Mouse (Mus musculus) hindlimb bud, embryonic 11.5 days (tissue): ENCODE data around the gene Gga2.

Experiments
- DNase-seq: peaks from one replicate; pipeline ENCODE4 v3.0.0-alpha.2; 2012; ENCODE audit warnings: low read depth, low spot score; ENCODE audit errors: extremely low spot score

Gene Gga2

GRCm38 (mm10) chr7:121938124-121938891 is 82.7 kb downstream of the Gga2 start:
- DNase-seq = no peak

DNA sequence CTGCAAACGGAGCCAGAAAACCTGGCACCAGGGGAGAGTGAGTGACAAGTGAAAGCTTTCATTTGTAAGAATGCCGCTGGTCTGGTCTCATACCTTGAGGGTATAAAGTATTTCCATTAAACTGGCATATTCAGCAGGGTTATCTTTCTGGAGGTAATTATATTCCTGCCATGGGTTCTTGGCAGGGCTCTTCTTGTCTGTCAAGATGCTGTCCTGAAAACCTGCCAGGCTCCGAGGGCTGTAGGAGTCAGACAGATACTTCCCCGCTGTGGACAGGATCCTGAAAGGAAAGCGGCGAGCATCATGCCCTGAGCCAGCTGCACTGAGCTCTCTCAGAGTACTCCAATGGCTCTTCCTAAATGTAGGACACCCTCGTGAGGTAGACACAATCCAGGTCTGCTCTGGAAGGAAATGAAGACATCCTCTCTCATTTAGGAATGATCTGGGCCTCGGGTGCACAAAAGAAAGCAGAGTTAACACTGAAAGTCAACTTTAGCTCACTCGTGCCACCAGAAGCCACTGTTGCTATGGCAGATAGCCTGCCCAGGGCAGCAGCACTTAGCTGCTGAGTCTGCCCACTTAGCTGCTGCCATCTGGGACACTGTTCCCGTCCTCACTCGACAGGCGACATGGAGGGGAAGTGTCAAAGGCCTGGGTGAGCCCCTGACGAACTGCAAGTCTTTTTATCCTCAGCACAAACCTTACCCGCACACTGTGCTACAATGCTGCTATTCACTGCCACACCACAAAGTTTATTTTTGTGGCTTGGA is 84.0 kb downstream of the Gga2 start:
- no peak for DNase-seq
